Mouse (Mus musculus): ENCODE measurements around the gene Olfr819.
A peak's percentile ranks its signal among the peaks of the same experiment; 100 is the strongest.
"Not testable (repeated sequence)": the region's sequence is repeated elsewhere in the genome, so short reads cannot be mapped to it uniquely, and the experiment has no call there.

Gene Olfr819

GRCm38 (mm10) chr10:129967166-129967565, at the start of gene Olfr819:
Gene Olfr819 (minus strand): TSS chr10:129967266.
- not testable (repeated sequence) for DNase-seq (ENCODE audit: inconsistent age in 2 of 2, low spot score in 1 of 2)

GRCm38 (mm10) chr10:130012321-130012720, 45.3 kb upstream of the Olfr819 start, which contains the start of gene Olfr820:
Gene Olfr820 (plus strand): TSS chr10:130012621.
- no peak for DNase-seq (ENCODE audit: inconsistent age in 2 of 2, low spot score in 1 of 2)

DNA sequence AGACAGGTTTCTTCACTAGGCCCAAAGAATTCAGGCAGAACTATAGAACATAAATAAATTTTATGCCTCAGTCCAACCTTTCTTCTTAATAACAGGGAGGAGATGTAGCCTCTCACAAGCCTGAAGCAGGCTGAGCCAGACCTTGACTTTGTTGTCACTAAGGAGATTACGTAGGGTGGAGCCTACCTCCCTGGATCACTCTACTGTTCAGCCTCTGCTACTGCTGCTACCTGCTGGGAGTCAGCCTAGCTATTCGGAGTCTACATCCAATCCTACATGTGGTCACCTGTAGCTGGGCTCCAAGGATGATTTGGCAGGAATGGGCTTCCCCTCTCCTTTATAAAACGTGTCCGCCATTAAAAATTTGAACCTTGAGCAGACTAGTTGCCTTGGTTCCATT, 38.3 kb upstream of the Olfr819 start:
- DNase-seq (ENCODE audit: inconsistent age in 2 of 2, low spot score in 1 of 2), result not testable (repeated sequence)

DNA sequence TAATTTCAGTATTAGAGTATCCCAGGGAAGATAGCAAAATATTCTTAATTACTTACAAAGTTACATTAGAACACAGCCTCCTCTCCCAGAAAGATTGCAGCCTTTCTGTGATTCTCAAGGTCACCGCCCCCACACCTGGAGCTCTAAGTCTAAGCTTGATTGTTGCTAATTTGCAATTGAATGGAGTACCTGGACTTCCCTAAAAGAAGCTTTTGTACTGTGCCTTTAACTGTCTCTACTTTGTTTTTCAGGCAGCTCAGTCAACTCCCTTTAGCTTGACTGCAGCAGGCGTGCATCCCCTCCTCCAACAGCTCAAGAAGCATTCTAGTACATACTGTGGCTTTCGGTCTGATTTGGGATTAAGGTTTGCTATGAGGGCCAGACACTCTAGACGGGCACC, 37.0 kb upstream of the Olfr819 start:
- DNase-seq (ENCODE audit: inconsistent age in 2 of 2, low spot score in 1 of 2), result not testable (repeated sequence)

DNA sequence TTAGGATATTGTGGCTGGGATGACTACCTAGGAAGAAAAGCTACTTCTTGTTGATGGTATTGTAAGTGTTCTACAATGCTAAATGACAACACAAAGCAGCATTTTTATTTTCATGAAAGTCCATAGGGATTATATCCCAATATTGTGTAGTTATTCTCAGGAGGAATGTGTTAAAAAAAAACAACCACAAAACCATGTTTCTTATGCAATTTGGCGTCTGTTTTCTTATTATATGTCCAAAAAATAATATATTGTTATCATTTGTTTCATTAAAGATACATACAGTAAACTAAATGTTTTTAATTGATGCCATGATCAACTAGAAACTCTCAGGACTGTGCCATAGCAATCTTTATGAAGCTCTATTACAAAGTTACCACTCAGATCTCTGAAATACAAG, 17.9 kb upstream of the Olfr819 start, which contains the start of gene Gm10310:
Gm10310 (minus strand) TSS at position 101 of the 400 bp plus-strand sequence.
- not testable (repeated sequence) for DNase-seq (ENCODE audit: inconsistent age in 2 of 2, low spot score in 1 of 2)

- DNase-seq (ENCODE audit: inconsistent age in 2 of 2, low spot score in 1 of 2), result not testable (repeated sequence)
Measured at GRCm38 (mm10) chr10:129981867-129982266, 14.8 kb upstream of the Olfr819 start.

- DNase-seq (ENCODE audit: inconsistent age in 2 of 2, low spot score in 1 of 2), result not testable (repeated sequence)
Measured at GRCm38 (mm10) chr10:129976040-129976439, 9.0 kb upstream of the Olfr819 start, which contains the start of gene Olfr247. Gene Olfr247 (minus strand): TSS chr10:129976140.

DNA sequence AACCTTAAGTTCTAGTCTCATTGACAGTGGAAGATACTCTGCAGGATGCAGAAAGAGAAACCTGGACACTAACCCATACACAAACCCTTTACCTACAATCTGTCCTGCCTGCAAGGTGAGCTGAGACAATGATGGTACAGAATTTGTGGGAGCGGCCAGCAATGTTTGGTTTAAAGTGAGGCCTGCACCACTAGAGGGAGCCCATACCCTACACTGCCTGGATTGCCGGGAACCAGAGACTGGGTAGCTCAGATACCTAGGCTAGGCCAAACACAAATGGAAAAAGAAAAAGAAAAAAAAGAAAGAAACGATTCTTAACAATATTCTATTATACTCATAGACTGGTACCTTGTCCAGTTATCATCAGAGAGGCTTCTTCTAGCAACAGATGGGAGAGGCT, 5.9 kb upstream of the Olfr819 start:
- not testable (repeated sequence) for DNase-seq (ENCODE audit: inconsistent age in 2 of 2, low spot score in 1 of 2)

GRCm38 (mm10) chr10:129966232-129966631, 834 bp downstream of the Olfr819 start:
- DNase-seq (ENCODE audit: inconsistent age in 2 of 2, low spot score in 1 of 2), result peak in 1 of 2 experiments; percentile 6

DNA sequence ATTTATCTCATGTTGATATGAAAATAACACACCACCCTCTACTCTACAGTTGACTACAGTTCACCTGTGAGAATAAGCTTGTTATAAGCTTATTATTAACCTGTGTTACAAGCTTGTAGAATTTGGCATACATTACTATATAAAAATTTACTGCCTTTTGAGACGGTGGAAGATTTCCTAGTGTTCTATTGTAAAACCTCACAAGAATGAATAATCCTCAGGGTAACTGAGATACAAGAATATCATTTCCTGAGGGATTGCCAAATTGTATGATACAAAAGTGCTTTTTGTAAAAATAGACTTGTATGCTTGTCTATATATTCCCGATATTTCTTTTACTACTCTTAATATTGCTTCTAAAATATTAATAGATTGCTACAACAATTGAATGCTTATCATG, 18.1 kb downstream of the Olfr819 start, which contains the start of gene Olfr818:
Olfr818 (minus strand) TSS at position 101 of the 400 bp plus-strand sequence.
- DNase-seq (ENCODE audit: inconsistent age in 2 of 2, low spot score in 1 of 2), result no peak

GRCm38 (mm10) chr10:129915497-129915896, 51.6 kb downstream of the Olfr819 start, which contains the start of gene Olfr816:
Gene Olfr816 (minus strand): TSS chr10:129915597.
- DNase-seq (ENCODE audit: inconsistent age in 2 of 2, low spot score in 1 of 2), result no peak

Measured in adrenal gland, adult (tissue).